Mouse (Mus musculus) hematopoietic stem cell, adult 5-6 weeks (primary cell): ENCODE data around the gene Hist2h3c2. TPM values are rescaled to one million over a fixed set of nuclear protein-coding genes. Genes with fewer than 3 reads are reported as not detected.

Experiments
- ATAC-seq, 2 experiments: fragments of 125-278 bp in 1 of 2; replicated peaks in 1 of 2; 2 replicates each; pipeline ENCODE4 v1.8.0; 2016 to 2017; ENCODE audit warnings: inconsistent platforms in 2 of 2, mild to moderate bottlenecking in 2 of 2, moderate number of reproducible peaks in 2 of 2, low read depth in 1 of 2, moderate TSS enrichment in 1 of 2; ENCODE audit not compliant: low FRiP score in 2 of 2, poor library complexity in 2 of 2, severe bottlenecking in 2 of 2, insufficient read depth in 1 of 2, low TSS enrichment in 1 of 2
- total RNA-seq: library from RNA; stranded (forward); fragments of 172-1452, 232-1000 nt; gene quantifications from 2 replicates; pipeline ENCODE4 v1.2.3, GENCODE M21; 2017

Gene Hist2h3c2
- total RNA-seq, 1 experiment from 2014 or later = 125 TPM

DNA sequence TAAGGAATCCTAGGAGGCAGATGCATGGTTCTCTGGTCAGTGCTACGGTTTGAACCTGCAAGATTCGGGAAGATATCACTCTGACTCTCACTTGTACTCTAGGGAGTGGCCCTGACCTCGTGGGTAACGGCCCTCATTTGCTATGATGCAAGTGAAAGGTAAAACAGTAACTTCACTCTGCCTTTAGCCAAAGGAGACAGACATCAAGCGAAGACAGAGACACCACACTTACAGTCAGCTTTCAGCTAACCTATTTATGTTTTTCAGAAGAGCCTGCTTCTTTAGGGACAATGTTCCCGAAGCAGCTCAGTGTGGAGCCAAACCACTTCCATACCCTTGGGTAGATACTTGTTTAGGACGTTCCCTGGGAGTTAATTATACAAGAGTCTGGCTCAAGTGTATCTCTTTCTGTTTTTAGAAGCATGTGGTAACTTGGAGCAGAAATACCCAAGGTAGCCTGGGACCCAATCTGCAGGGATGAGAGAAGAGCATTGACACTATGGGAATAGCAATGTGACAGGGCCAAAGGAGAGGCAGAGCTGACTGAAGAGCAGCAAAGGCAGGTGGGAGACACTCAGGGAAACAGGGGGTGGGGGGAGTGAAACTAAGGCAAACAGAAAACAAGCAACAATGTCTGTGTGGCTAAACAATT is 5.1 kb upstream of the Hist2h3c2 start:
- no peak for ATAC-seq

GRCm38 (mm10) chr3:96240799-96241197 is 1.9 kb upstream of the Hist2h3c2 start:
- no peak for ATAC-seq

- ATAC-seq = peak; percentile 80 to 81
Measured at GRCm38 (mm10) chr3:96239949-96240798, 1.2 kb upstream of the Hist2h3c2 start, which contains the start of gene Hist2h2aa2. Gene Hist2h2aa2 (minus strand): TSS chr3:96240276.

- ATAC-seq = no peak
Measured at GRCm38 (mm10) chr3:96237904-96238511, 919 bp downstream of the Hist2h3c2 start.

- no peak for ATAC-seq
Measured at GRCm38 (mm10) chr3:96237335-96237903, 1.5 kb downstream of the Hist2h3c2 start.

DNA sequence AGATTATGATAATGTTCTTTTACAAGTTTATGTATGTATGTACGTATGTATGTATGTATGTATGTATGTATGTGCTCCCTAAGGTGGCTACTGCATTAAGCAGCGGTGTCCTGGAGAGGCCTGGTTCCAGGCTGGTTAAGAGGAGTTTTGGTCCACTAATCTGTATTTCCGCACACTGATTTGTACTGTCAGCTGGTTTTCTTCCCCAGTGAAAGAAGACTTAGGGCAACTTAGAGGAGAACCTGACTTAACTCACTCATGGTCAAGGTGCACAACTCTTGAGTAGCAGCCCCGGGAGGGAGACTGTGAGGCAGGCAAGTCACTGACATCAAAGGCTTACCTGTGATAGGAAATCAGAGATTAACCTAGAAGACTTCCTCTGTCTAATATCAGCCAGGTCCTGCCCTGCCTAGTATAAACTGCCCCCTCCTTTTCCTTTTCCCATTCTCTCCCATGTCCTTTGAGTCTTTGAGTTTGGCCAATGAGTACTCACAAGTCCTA is 2.0 kb downstream of the Hist2h3c2 start:
- no peak for ATAC-seq

- ATAC-seq = no peak
Measured at GRCm38 (mm10) chr3:96235836-96236235, 3.1 kb downstream of the Hist2h3c2 start.

DNA sequence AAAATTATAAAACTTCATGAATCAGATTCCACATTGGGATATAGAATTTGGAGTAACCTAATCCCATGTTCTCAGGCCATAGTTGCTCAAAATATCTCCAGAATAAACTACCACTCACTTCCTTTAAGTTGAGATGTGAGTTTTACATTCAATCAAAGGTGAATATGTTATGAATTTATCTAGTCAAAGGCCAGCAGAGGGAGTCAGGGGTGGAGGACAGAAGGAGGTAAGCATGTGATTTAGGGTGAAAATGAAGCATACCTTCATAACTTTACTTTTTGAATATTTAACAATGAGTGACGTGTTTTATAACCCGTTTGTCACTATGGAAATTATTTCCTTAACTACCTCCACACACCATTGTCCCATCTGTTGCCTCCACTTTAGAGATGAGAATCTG is 4.0 kb downstream of the Hist2h3c2 start:
- no peak for ATAC-seq

- ATAC-seq = no peak
Measured at GRCm38 (mm10) chr3:96231758-96232120, 7.2 kb downstream of the Hist2h3c2 start.

DNA sequence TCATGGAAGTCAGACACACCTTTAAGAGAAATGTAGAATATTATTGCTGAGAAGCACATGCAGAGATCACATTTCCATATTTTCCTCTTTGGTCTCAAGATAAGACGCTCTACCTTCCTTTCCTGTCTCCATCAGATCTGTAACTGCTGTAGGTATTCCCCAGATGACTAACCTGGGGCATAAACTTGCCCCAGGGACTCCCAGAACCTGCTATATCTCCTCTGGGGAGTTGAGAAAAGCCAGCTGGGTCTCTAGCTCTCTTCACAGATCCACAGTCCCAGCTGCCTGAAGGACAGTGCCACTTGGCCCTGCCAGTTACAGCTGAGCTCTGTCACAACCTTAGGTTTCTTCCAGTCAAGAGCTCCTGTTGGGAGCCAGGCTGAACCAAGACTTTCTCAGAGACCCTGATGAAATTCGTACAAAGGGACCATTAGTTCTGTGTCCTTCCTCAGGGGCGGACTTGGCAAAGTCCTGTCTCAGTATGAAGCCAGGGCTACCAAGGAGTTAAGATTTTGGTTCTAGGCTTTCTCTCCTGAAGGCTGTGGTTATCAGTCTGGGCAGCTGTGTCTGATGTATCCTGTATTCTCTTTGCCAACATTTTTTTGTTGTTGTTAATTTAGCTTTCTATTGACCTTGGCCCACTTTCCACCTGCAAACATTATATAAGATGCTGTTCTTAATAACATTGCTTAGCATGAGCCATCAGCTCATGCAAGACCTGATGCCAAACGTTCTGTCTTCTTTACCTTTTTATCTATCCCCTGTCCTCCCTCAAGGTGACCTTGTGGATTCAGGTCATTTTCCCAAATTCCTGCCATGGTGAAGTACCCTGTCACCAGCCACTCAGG is 7.8 kb downstream of the Hist2h3c2 start:
- no peak for ATAC-seq

GRCm38 (mm10) chr3:96230404-96230803 is 8.5 kb downstream of the Hist2h3c2 start:
- ATAC-seq = 0 out of 4 replicates have a peak, but pooled peaks of 1 of the 2 experiments have one; percentile 23

DNA sequence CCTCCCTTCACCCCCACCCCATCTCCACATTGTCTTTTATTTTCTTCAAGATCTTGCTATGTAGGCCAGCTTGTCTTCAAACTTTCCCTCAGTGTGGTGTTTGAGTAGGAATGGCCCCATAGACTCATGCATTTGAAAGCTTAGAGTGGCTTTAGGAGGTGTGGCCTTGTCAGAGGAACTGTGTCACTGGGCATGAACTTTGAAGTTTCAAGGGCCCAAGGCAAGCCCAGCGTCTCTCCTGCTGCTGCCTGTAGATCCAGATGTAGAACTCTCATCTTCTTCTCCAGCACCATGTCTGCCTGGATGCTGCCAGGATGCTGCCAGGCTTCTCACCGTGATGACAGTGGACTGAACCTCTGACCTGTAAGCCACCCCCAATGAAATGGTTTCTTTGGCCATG is 10.1 kb downstream of the Hist2h3c2 start:
- no peak for ATAC-seq

DNA sequence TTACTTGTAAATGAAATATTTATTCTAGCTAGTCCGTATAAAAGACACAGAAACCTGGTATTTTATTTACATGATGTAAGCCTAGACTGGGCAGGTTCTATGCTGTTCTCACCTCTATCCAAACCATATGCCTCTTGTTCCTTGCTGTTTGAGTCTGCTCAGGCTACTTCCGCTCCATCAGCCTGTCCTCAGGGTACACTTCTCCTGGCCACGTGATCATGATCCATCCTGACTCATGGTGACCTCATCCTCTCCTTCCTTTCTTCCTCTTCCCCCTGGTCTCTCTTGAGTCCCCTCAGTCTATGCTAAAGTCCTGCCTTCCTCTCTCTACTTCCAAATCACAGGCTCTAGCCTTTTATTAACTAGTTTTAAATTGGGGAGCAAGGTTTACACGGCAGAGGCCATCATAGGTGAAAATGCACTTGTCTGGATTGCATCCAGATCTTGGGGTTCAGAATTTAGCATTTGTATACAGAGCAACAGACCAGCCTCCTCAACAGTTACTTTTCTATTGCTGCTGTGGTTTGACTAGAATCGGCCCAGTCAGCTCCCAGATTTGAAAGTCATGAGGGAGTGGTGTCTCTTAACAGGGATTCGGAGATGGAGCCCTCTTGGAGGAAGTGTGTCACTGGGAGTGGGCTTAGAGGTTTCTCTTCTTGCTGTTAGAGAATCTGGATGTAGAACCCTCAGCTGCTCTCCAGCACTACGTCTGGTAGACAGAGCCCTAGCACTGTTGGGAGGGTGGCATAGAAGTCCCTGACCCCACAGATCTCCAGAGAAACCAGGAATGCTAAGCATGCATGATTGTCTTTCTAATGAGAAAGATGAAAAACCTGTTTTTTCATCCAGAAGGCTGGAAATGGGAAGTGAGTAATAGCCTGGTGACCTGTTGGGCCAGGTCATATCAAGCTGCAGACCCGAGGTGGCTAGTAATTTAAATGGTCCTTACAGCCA is 12.0 kb downstream of the Hist2h3c2 start:
- peak in 1 of 2 experiments; percentile 43; a peak in 1 of 4 replicates for ATAC-seq

DNA sequence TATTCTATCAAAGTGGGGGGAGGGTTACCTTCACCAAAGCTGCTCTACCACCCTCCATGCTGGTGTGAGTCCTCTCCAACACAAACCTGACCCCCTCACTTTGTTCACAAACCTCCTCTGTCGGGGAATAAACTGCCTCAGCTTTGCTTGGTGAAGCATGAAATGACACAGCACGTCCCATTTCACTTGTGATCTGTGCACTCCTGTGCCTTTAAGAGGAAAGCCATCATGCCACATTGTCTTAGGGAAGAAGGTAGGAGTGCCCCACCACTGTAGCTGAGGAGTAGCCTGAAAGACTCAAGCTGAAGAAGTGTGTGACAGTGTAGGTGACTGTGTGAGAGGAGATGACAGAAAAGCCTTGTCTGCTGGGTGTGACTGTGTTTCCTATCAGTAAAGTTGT is 13.5 kb downstream of the Hist2h3c2 start:
- no peak for ATAC-seq

- no peak for ATAC-seq
Measured at GRCm38 (mm10) chr3:96222774-96223173, 16.2 kb downstream of the Hist2h3c2 start.

DNA sequence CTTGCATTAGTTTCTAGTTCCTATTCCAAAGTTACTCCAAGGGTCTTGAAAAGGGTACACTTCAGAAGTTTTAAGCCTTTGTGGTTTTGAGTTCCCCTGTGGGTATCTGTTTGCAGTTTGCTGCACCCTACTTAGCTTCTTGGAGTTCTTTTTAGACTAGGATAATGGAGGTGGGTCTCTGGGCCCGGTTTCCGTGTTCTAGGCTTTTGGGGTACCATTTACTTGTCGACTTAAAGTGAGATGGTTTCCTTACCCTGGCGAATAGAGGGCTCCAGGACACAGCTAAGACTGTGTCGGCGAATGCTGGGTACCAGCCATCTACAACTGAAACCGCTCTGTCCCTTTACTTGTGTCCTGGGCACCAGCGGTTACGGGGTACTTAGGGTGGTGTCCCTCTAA is 17.3 kb downstream of the Hist2h3c2 start:
- ATAC-seq = no peak
